ENCODE assay signal across 27 mouse cellular contexts in genomic region chr2:141463946-141464345, GRCm38 (mm10).
"Had no signal": no experiment of that assay in that cellular context is flagged by ENCODE, and none has a peak within 500 bp of the region (broad histone marks: within the 10 kb centered on the region; RNA-seq: fewer than 3 reads in every experiment).

No protein-coding gene starts in this region.

- H3K4me1 ChIP-seq: heart, embryonic 10.5 days; heart, embryonic 12.5 days; hindbrain, embryonic 10.5 days; hindbrain, embryonic 12.5 days; hindbrain, embryonic 15.5 days; kidney, embryonic 15.5 days; limb, embryonic 13.5 days; limb, embryonic 15.5 days; liver, embryonic 12.5 days had no signal

- H3K4me3 ChIP-seq: gastrocnemius, adult 2 months; heart, embryonic 10.5 days; heart, embryonic 12.5 days; hindbrain, embryonic 10.5 days; hindbrain, embryonic 12.5 days; hindbrain, embryonic 15.5 days; kidney, embryonic 15.5 days; limb, embryonic 13.5 days; limb, embryonic 15.5 days; liver, embryonic 12.5 days had no signal

- H3K27me3 ChIP-seq: heart, embryonic 12.5 days; hindbrain, embryonic 12.5 days; hindbrain, embryonic 15.5 days; kidney, embryonic 15.5 days; limb, embryonic 13.5 days; limb, embryonic 15.5 days; liver, embryonic 12.5 days had no signal

- H3K9ac ChIP-seq: heart, embryonic 12.5 days; hindbrain, embryonic 12.5 days; hindbrain, embryonic 15.5 days; kidney, embryonic 15.5 days; limb, embryonic 13.5 days; limb, embryonic 15.5 days; liver, embryonic 12.5 days; liver, embryonic 14.5 days had no signal

- ATAC-seq: hindbrain, postnatal 0 days; intestine, embryonic 16.5 days; liver, embryonic 12.5 days had no signal

- DNase-seq: gastrocnemius, adult 2 months; gastrocnemius, postnatal 10 days; gastrocnemius, postnatal 25 days; heart, adult 18-20 months; heart, postnatal 10 days; heart, postnatal 4 days; kidney, adult 11 months; kidney, adult 2 months; kidney, adult 9 months; kidney, postnatal 14 days; kidney, postnatal 36 days; layer of hippocampus, adult 9-11 months; layer of hippocampus, postnatal 36 days; left cerebral cortex, postnatal 4 days had no signal

- H3K4me2 ChIP-seq: heart, embryonic 12.5 days; hindbrain, embryonic 12.5 days; hindbrain, embryonic 15.5 days; kidney, embryonic 15.5 days; limb, embryonic 13.5 days; limb, embryonic 15.5 days; liver, embryonic 12.5 days had no signal

- H3K36me3 ChIP-seq: heart, embryonic 10.5 days; heart, embryonic 12.5 days; hindbrain, embryonic 10.5 days; hindbrain, embryonic 12.5 days; hindbrain, embryonic 15.5 days; kidney, embryonic 15.5 days; limb, embryonic 13.5 days; limb, embryonic 15.5 days; liver, embryonic 12.5 days had no signal

- H3K9me3 ChIP-seq: heart, embryonic 10.5 days; heart, embryonic 12.5 days; hindbrain, embryonic 10.5 days; hindbrain, embryonic 12.5 days; hindbrain, embryonic 15.5 days; kidney, embryonic 15.5 days; limb, embryonic 13.5 days; limb, embryonic 15.5 days; liver, embryonic 12.5 days had no signal

- H3K27ac ChIP-seq: gastrocnemius, adult 2 months; heart, embryonic 10.5 days; hindbrain, embryonic 10.5 days; hindbrain, embryonic 12.5 days; hindbrain, embryonic 15.5 days; hindbrain, postnatal 0 days; kidney, embryonic 15.5 days; kidney, postnatal 0 days; limb, embryonic 13.5 days; limb, embryonic 15.5 days; liver, embryonic 12.5 days; liver, embryonic 14.5 days had no signal
